Mouse (Mus musculus) neural tube, embryonic 11.5 days (tissue): ENCODE results near the gene Sec14l2. TPM values are rescaled to one million over a fixed set of nuclear protein-coding genes. Genes with fewer than 3 reads are reported as not detected.

Source experiments
- ATAC-seq: fragments of 200-750 bp; cut with Nextera tagmentation; 2 replicates; pipeline ENCODE4 v1.8.0; 2017; ENCODE audit warnings: moderate number of reproducible peaks, mild to moderate bottlenecking, moderate TSS enrichment, moderate library complexity; ENCODE audit not compliant: insufficient read depth, low FRiP score, low TSS enrichment
- DNase-seq: peaks from one replicate; pipeline ENCODE4 v3.0.0-alpha.2; 2015; ENCODE audit warnings: low spot score
- H3K27ac ChIP-seq: fragments of 300-500 bp; sonication (generic); 2 replicates; pipeline ENCODE4 v1.5.1; 2014; ENCODE audit warnings: low read depth, mild to moderate bottlenecking, low read length
- H3K27me3 ChIP-seq: fragments of 300-500 bp; sonication (generic); 2 replicates; pipeline ENCODE4 v1.6.1; 2014; ENCODE audit warnings: mild to moderate bottlenecking, low read length, mixed read lengths; ENCODE audit not compliant: control insufficient read depth, insufficient read depth
- H3K36me3 ChIP-seq: fragments of 300-500 bp; sonication (generic); 2 replicates; pipeline ENCODE4 v1.6.1; 2014; ENCODE audit warnings: mild to moderate bottlenecking, low read length, moderate library complexity, mixed read lengths; ENCODE audit not compliant: control insufficient read depth, insufficient read depth
- H3K4me1 ChIP-seq: fragments of 300-500 bp; sonication (generic); 2 replicates; pipeline ENCODE4 v1.6.1; 2014; ENCODE audit warnings: low read length, mixed read lengths; ENCODE audit not compliant: control insufficient read depth, insufficient read depth
- H3K4me2 ChIP-seq: fragments of 300-500 bp; sonication (generic); 2 replicates; pipeline ENCODE4 v1.6.1; 2014; ENCODE audit warnings: low read depth, mild to moderate bottlenecking, moderate library complexity
- H3K4me3 ChIP-seq: fragments of 300-500 bp; sonication (generic); 2 replicates; pipeline ENCODE4 v1.5.1; 2014; ENCODE audit warnings: low read depth, low read length
- H3K9ac ChIP-seq: fragments of 300-500 bp; sonication (generic); 2 replicates; pipeline ENCODE4 v1.6.1; 2014; ENCODE audit warnings: mild to moderate bottlenecking, low read length
- H3K9me3 ChIP-seq: fragments of 300-500 bp; sonication (generic); 2 replicates; pipeline ENCODE4 v1.6.1; 2016; ENCODE audit warnings: low read length; ENCODE audit not compliant: control insufficient read depth
- WGBS: fragments of 180-500 bp; shearing (Covaris S2); extraction: QIAGEN DNeasy Blood & Tissue Kit; methylation state at CpG from one replicate; pipeline ENCODE4 v1.1.7; 2014; 5-methylcytosine and 5-hydroxymethylcytosine counted together
- polyA plus RNA-seq: library from polyadenylated mRNA; unstranded; fragments of >200 nt; fragmentation: Nextera tagmentation; extraction: Ambion mirVana; gene quantifications from 2 replicates; pipeline ENCODE4 v1.2.1, GENCODE M21; 2014

Sec14l2 gene
- 2.1 and 2.3 TPM in 2 replicates for polyA plus RNA-seq

GRCm38 (mm10) chr11:4122742-4123579 lies at the start of gene Sec14l2:
Gene Sec14l2 (minus strand): TSS chr11:4123415.
- Histone ChIP-seq H3K9me3 (no peaks in the 10 kb centered on the region), H3K9ac (no peak within 1 kb of the TSS), H3K4me3 (no peak within 1 kb of the TSS), H3K4me2 (no peak within 1 kb of the TSS), H3K27me3 (no peaks in the 10 kb centered on the region; the same call in 1 of the 2 replicates), H3K36me3 (no peaks in the 10 kb centered on the region), H3K27ac (no peak within 1 kb of the TSS), H3K4me1 (no peaks in the 10 kb centered on the region; the same call in 1 of the 2 replicates)
- DNase-seq = no peak
- no peak for ATAC-seq
- 84% methylated on average over 10 of the region's 10 CpGs for WGBS

GRCm38 (mm10) chr11:4166467-4167090 lies 43.4 kb upstream of the Sec14l2 start:
- Histone ChIP-seq H3K36me3 (peaks cover 40% of the 10 kb centered on the region), H3K27me3 (no peaks in the 10 kb centered on the region), H3K4me1 (peaks cover 5% of the 10 kb centered on the region; the same call in 1 of the 2 replicates), H3K9me3 (no peaks in the 10 kb centered on the region), H3K4me3 (no peak overlapping the region), H3K9ac (no peak overlapping the region), H3K4me2 (no peak overlapping the region), H3K27ac (no peak overlapping the region)
- 96% methylated on average over 7 of the region's 7 CpGs for WGBS
- no peak for ATAC-seq
- no peak for DNase-seq

GRCm38 (mm10) chr11:4164701-4165100 lies 41.5 kb upstream of the Sec14l2 start:
- H3K27ac ChIP-seq = no peak overlapping the region
- ATAC-seq = no peak
- H3K9me3 ChIP-seq = no peaks in the 10 kb centered on the region
- H3K4me2 ChIP-seq = no peak overlapping the region
- 100% methylated on average over 2 of the region's 2 CpGs for WGBS
- no peak for DNase-seq
- peaks cover 30% of the 10 kb centered on the region for H3K36me3 ChIP-seq
- peaks cover 12% of the 10 kb centered on the region for H3K4me1 ChIP-seq
- no peaks in the 10 kb centered on the region for H3K27me3 ChIP-seq
- no peak overlapping the region for H3K4me3 ChIP-seq
- no peak overlapping the region for H3K9ac ChIP-seq

- Histone ChIP-seq H3K27me3 (no peaks in the 10 kb centered on the region), H3K4me1 (peaks cover 12% of the 10 kb centered on the region), H3K9ac (peak overlapping the region; percentile 88), H3K27ac (no peak overlapping the region; the same call in 1 of the 2 replicates), H3K4me3 (peak overlapping the region; percentile 49), H3K4me2 (peak overlapping the region; percentile 79), H3K36me3 (peaks cover 7% of the 10 kb centered on the region), H3K9me3 (no peaks in the 10 kb centered on the region)
- 7% methylated on average over 15 of the region's 15 CpGs for WGBS
- DNase-seq (no peak), ATAC-seq (no peak)
Measured at GRCm38 (mm10) chr11:4160758-4161480, 37.7 kb upstream of the Sec14l2 start.

GRCm38 (mm10) chr11:4159808-4160708 lies 36.8 kb upstream of the Sec14l2 start, which contains the start of the genes Ccdc157 and Sf3a1:
Gene Ccdc157 (minus strand): TSS chr11:4160293.
Gene Sf3a1 (plus strand): TSS chr11:4160350.
- Histone ChIP-seq H3K36me3 (peaks cover 7% of the 10 kb centered on the region), H3K9me3 (no peaks in the 10 kb centered on the region), H3K27ac (peak within 1 kb of the TSS; percentile 77; the same call in 1 of the 2 replicates), H3K9ac (peak within 1 kb of the TSS; percentile 88), H3K4me2 (peak within 1 kb of the TSS; percentile 79), H3K4me3 (peak within 1 kb of the TSS; percentile 49), H3K27me3 (no peaks in the 10 kb centered on the region), H3K4me1 (peaks cover 12% of the 10 kb centered on the region)
- 1% methylated on average over 45 of the region's 54 CpGs for WGBS
- ATAC-seq (peak; percentile 96), DNase-seq (peak; percentile 94)

GRCm38 (mm10) chr11:4158676-4159075 lies 35.5 kb upstream of the Sec14l2 start:
- Histone ChIP-seq H3K36me3 (no peaks in the 10 kb centered on the region; the same call in 1 of the 2 replicates), H3K4me1 (peaks cover 12% of the 10 kb centered on the region), H3K9ac (no peak overlapping the region), H3K27me3 (no peaks in the 10 kb centered on the region), H3K4me2 (no peak overlapping the region), H3K27ac (no peak overlapping the region), H3K9me3 (no peaks in the 10 kb centered on the region), H3K4me3 (no peak overlapping the region)
- 91% methylated on average over 3 of the region's 3 CpGs for WGBS
- ATAC-seq (no peak), DNase-seq (no peak)

- no peaks in the 10 kb centered on the region for H3K9me3 ChIP-seq
- no peak overlapping the region for H3K27ac ChIP-seq
- no peak for ATAC-seq
- H3K4me3 ChIP-seq = no peak overlapping the region
- no peak overlapping the region for H3K9ac ChIP-seq
- 72% methylated on average over 5 of the region's 5 CpGs for WGBS
- no peaks in the 10 kb centered on the region for H3K27me3 ChIP-seq
- H3K4me1 ChIP-seq = no peaks in the 10 kb centered on the region; the same call in 1 of the 2 replicates
- H3K4me2 ChIP-seq = no peak overlapping the region
- no peak for DNase-seq
- no peaks in the 10 kb centered on the region for H3K36me3 ChIP-seq
Measured at GRCm38 (mm10) chr11:4155641-4156040, 32.4 kb upstream of the Sec14l2 start.

GRCm38 (mm10) chr11:4153694-4154093 lies 30.5 kb upstream of the Sec14l2 start:
- 95% methylated on average over 7 of the region's 7 CpGs for WGBS

More at GRCm38 (mm10) chr11:4153694-4154093, 30.5 kb upstream of the Sec14l2 start:
- no peak overlapping the region for H3K4me3 ChIP-seq
- H3K27ac ChIP-seq = no peak overlapping the region
- H3K9me3 ChIP-seq = no peaks in the 10 kb centered on the region
- no peaks in the 10 kb centered on the region for H3K27me3 ChIP-seq
- H3K9ac ChIP-seq = no peak overlapping the region
- H3K4me1 ChIP-seq = no peaks in the 10 kb centered on the region
- no peaks in the 10 kb centered on the region for H3K36me3 ChIP-seq
- H3K4me2 ChIP-seq = no peak overlapping the region
- DNase-seq (no peak), ATAC-seq (no peak)
